Mouse (Mus musculus) erythroid progenitor cell, adult 5-6 weeks (primary cell): ENCODE data around the gene Slc10a1. TPM values are rescaled to one million over a fixed set of nuclear protein-coding genes. Genes with fewer than 3 reads are reported as not detected.

Experiments
- ATAC-seq: replicated peaks from 2 replicates; pipeline ENCODE4 v1.8.0; 2016; ENCODE audit warnings: moderate number of reproducible peaks, mild to moderate bottlenecking, moderate TSS enrichment, inconsistent platforms; ENCODE audit not compliant: poor library complexity, low FRiP score, severe bottlenecking
- total RNA-seq, 2 experiments: library from RNA; stranded (forward) in 1 of 2; stranded (reverse) in 1 of 2; fragments of 150-400 nt in 1 of 2; fragments of 186-747, 209-891 nt in 1 of 2; gene quantifications; 2 replicates each; pipeline versions ENCODE4 v1.2.3 to v1.2.4; 2015 to 2017; ENCODE audit warnings: low replicate concordance in 2 of 2

Slc10a1 gene
- total RNA-seq (2015; ENCODE audit: low replicate concordance): not detected in 2 replicates
- total RNA-seq (2017; ENCODE audit: low replicate concordance): 0.64 TPM in 1 of 2 replicates, not detected in the other

DNA sequence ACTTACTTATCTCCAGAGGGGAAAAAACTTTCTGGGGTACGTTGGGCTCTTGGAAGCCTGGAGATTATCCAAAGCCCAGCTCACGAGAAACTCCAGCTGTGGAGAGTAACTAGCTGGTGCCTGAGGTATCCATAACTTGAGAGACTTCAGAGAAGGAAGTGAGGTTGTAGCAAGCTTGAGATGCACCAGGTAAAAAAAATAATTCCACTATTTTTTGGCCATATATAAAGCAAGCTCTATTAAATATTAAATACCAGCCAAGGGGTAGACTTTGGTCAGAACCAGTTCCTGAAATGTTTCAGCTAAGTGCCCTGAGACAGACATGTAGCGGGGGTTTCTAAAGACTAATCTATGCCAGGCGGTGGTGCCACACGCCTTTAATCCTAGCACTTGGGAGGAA, at the start of gene Slc10a1:
Slc10a1 (minus strand) TSS at position 101 of the 400 bp plus-strand sequence.
- ATAC-seq: no peak

GRCm38 (mm10) chr12:81017624-81018023, 49.1 kb upstream of the Slc10a1 start:
- ATAC-seq: no peak

GRCm38 (mm10) chr12:81013496-81013895, 45.0 kb upstream of the Slc10a1 start:
- ATAC-seq: no peak

DNA sequence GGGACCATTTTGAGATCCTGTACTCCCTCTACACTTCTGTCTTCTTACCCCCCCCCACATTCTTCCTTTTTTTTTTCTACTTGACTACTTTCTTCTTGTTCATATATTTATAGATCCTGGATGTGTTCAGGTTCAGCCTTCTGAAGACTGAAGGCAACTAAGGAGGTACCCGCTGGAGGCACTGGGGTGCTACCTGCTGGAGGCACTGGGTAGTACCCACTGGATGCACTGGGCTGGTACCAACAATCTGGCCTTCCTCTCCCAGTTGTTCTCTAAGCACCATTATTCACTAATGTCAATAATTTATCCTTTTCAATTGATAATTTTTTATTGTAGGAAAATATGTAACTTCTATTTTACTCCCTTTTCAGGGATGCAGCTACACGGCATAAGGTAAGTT, 43.5 kb upstream of the Slc10a1 start:
- no peak for ATAC-seq

GRCm38 (mm10) chr12:81009813-81010212, 41.3 kb upstream of the Slc10a1 start:
- no peak for ATAC-seq

DNA sequence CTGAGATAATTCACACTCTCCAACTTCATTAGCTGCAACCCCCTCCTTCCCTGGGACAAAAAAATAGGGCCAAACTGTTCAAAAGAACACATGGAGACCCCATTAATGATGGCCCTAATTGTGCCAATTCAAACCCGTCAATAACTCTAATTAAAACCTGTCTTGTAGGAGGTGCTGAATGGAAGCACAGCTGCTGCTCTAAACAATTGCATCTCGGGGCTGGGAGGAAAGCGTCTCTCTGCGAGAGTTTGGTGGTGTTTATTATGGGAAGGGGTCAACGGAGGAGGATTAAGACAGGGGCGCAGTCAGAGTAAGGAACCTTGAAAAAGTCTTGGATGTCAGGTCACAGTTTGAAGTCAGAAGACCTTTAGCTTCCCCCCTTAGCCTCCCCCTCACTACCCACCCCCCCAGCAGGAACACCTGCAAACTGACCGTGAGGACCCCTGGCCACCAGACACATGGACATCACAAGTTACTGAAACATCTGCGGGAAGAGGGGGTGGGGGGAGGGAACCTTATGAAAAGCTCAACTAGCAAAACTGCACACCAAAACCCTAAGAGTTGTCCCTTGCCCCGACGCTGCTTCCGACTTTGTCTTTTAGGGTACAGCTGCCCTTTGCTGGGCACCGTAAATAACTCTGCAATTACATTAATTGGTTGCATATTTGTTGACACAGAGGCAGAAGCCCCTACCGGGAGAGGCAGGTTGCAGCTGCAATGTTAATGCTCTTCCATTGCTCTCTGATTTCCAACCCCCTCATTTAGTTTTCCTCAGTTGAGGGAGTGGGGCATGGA, 34.5 kb upstream of the Slc10a1 start:
- no peak for ATAC-seq

GRCm38 (mm10) chr12:81000924-81001323, 32.4 kb upstream of the Slc10a1 start:
- no peak for ATAC-seq

GRCm38 (mm10) chr12:80998528-80999221, 30.2 kb upstream of the Slc10a1 start:
- no peak for ATAC-seq

- no peak for ATAC-seq
Observed at GRCm38 (mm10) chr12:80997652-80998051, 29.1 kb upstream of the Slc10a1 start.

DNA sequence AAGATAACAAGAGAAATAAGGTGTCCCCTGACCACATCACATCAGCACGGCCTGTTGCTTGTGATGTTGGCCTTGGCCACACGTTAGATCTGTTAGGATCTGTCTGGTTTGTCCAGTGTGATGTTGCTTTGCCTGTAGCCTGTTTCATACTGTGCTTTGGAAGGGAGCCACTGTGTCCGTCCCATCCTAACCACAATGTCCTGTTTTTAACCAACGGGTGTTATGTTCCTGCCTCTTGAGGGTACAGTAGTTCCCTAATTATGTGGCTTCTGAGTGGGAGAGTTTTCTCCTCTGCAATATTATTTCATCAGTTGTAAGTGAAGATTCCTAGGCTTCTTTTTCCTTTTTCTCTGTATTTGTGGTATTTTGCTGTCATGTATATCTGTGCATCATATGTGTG, 26.8 kb upstream of the Slc10a1 start:
- no peak for ATAC-seq

GRCm38 (mm10) chr12:80993773-80994172, 25.3 kb upstream of the Slc10a1 start:
- ATAC-seq: no peak

GRCm38 (mm10) chr12:80992540-80993122, 24.1 kb upstream of the Slc10a1 start:
- ATAC-seq: no peak

GRCm38 (mm10) chr12:80991806-80992205, 23.3 kb upstream of the Slc10a1 start:
- no peak for ATAC-seq

DNA sequence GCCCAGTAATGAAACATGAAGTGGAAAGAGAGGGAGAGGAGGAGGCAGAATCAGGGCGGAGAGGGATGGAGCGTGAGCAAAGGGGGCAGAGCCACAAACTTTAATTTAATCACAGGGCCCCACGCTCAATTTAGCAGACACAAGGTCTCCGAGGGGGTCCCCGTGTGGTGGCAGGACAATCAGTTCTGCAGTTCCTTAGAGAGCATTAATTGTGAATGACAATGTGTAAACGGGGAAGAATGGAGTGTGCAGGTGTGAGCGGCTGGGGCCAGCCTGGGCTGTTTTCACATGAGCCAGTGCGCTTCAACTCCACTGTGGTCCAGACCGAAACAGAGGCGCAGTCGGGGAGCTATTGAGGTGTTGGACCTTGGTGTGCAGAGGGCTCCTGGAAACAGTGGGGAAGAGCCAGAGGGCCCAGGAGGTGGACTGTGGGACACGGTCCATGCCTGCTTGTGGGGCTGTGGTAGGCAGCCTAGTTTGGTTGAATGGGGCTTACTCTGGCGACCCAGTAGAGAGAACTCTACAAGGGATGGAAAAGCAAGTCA, 22.5 kb upstream of the Slc10a1 start:
- ATAC-seq: no peak

DNA sequence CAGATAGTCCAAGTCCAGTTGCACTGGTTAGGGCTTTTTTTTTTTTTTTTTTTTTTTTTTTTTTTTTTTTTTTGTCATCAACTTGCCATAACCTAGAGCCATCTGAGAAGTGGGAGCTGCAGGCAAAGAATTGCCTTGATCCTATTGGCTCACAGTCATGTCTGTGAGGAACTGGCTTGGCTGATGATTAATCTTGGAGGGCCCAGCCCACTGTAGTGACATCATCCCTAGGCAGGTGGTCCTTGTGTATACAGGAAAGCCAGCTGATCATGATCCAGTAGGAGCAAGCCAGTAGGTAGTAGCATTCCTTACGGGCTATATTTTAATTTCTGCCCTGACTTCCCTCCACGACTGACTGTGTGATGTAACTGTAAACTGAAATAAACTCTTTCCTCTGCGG, 19.8 kb upstream of the Slc10a1 start:
- no peak for ATAC-seq

GRCm38 (mm10) chr12:80986628-80987027, 18.1 kb upstream of the Slc10a1 start:
- ATAC-seq: no peak

- no peak for ATAC-seq
Observed at GRCm38 (mm10) chr12:80983695-80984094, 15.2 kb upstream of the Slc10a1 start.

GRCm38 (mm10) chr12:80982326-80982725, 13.8 kb upstream of the Slc10a1 start:
- peak; percentile 30; the same call in 1 of the 2 replicates for ATAC-seq

DNA sequence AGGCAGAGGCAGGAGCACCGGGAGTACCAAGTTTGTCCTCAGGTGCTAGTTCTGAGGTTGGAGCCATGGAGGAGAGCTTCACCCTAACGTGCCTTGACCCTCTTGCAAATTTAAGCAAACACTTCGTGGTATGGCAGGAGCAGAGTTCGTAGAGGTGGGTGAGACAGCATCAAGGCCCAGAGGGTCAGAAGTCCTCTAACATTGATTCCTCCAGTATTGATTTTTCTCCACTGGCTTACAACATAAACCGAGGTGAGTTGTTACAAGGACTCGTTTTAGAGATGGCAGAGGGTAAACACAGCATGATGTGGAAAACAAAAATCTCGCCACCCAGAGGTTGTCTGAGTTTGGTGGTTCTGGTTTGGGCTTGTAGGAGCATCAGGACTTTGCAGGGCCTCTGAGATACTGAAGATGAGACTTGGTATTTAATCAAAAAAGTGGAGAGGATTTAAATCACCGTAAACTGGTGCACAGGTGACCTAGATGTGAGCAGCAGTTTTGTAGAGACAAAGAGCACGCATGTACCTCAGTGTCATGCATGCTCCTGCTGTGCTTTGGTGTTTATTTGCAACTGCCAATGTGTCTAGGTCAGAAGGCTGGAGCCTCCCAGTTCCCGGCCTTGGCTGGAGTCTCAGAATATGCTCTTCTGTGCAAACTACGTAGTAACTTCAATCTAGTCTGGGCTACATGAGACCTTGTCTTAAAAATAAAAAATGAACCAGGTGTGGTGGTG, 7.6 kb upstream of the Slc10a1 start:
- no peak for ATAC-seq

DNA sequence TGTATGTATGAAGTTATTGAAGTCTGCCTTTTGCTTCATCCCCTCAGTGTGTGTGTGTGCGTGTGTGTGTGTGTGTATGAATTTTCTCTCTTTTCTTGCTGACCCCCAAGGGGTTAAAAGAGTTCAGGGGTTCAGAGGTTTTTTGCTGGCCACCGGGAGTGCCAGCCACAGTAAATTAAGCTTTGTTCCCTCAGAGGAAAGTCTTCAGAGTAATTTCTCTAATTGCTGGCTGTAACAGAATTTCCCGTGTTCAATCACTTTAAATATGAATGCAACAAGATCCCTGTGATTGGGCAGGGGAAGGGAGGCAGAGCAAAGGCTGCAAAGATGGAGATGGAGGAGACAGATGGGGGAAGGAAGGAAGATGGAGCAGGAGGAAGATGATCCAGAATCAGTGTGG, 3.3 kb upstream of the Slc10a1 start:
- ATAC-seq: no peak
